Mouse (Mus musculus): ENCODE data around the gene Osbpl8.

Osbpl8 gene

DNA sequence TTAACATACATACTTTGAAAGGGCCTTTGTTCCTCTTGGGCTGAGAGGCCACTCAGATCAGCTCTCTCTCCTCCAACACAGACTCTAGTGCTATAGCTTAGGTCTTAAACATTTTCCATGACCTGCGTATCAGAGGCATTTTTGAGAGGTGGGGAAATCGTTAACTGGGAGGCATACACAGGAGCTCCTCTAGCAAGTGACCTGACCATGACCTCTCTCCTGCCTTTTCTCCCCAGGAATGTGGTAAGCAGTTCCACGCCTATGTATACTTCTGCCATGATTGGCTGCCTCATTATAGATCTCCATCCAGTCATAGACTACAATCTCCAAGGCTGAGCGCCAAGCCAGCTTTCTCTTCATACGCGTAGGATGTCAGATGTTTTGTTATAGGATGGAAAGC, 148.7 kb downstream of the Osbpl8 start:
- no peak for DNase-seq (ENCODE audit: low spot score in 2 of 2)

GRCm38 (mm10) chr10:111314636-111315395, 150.3 kb downstream of the Osbpl8 start:
- DNase-seq (ENCODE audit: low spot score in 2 of 2): no peak

GRCm38 (mm10) chr10:111315940-111316339, 151.4 kb downstream of the Osbpl8 start:
- no peak for DNase-seq (ENCODE audit: low spot score in 2 of 2)

GRCm38 (mm10) chr10:111318021-111318420, 153.5 kb downstream of the Osbpl8 start:
- DNase-seq (ENCODE audit: low spot score in 2 of 2): no peak

DNA sequence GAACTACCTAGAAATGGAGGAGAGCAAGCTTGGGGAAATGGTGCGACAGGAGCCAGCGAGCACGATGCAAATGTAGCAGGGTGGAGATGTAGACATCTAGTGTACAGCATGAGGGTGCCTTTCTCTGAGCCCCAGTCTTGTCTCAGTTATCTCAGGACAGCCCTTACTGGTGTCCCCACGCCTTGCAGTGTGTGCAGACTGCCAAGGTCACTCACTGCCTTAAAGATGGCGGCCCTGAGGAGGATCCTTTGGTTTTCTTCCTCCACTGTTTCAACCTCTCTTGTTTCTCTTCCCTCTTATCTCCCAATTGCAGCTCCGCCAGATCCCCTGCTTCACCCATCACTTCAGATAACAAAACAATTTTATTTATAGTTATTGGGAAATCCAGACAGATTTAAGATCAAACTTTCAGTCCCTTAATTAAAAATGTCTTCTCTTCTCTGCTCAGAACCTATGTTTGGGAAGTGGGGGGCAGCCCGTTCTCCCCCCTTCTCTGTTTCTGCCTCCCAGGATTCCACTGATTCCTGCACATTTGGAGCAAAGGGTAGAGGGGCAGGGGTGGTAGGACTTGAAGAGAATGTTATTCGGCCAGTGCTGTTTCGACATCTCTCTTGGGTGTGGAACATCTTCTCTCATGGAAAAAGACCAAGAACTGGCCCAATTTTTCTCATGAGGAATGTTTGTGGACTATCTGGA, 154.4 kb downstream of the Osbpl8 start:
- DNase-seq (ENCODE audit: low spot score in 2 of 2): no peak

GRCm38 (mm10) chr10:111320579-111320978, 156.0 kb downstream of the Osbpl8 start:
- no peak for DNase-seq (ENCODE audit: low spot score in 2 of 2)

DNA sequence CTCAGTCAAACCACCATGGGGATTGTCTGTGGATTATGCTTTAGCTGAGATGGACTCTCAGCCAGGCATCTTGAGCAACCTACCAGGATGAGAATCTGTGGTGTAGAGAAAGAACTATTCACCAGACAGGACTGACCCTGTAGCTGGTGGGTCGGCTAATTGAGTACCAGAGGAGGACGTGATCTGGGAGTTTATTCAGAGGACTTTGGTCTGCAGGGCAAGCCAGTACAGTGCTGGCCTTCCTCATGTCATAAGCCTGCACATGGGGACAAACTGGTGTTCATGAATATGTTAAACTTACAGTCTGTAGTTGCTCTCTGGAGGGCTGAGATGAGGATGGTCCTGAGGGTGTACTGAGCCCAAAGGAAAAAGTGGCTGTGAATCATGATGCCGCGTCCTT, 163.4 kb downstream of the Osbpl8 start:
- DNase-seq (ENCODE audit: low spot score in 2 of 2): no peak

DNA sequence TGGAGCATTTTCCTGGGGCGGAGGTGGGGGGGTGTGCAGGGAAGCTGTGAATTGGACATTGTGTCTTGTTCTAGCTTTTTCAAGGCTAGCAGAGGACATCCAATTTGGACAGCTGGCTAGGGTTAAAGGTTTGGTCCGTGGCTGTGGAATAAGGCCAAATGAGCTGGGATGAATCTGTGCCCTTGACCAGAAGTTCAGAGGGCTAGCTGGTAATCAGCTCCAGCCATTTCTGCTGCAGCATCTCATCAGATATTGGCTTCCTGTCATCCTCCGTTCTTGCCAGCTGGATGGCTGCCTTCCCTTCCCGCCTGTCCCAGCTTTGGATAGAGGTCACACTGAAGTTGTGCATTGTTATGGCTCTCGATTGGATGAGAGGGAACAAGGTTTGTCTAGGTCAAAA, 164.8 kb downstream of the Osbpl8 start:
- no peak for DNase-seq (ENCODE audit: low spot score in 2 of 2)

- no peak for DNase-seq (ENCODE audit: low spot score in 2 of 2)
Measured at GRCm38 (mm10) chr10:111334902-111335301, 170.3 kb downstream of the Osbpl8 start.

GRCm38 (mm10) chr10:111335517-111336352, 171.2 kb downstream of the Osbpl8 start:
- no peak for DNase-seq (ENCODE audit: low spot score in 2 of 2)

DNA sequence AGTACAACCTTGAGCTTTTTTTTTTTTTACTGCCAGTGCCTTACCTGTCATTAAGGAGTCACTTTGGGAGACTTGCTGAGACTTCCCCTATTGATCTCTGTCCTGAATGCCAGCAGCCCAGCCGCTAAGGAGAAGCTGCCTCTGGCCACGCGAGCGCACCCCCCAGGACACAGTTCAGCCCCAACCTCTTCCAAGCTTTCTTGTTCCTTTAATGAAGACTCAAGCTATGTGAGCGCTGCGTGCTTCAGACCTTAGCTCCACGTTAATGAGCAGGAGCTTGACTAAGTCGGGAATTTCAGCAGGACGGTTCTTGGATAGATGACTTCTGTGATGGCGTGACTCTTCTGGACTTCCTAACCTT, 171.8 kb downstream of the Osbpl8 start:
- DNase-seq (ENCODE audit: low spot score in 2 of 2): no peak

DNA sequence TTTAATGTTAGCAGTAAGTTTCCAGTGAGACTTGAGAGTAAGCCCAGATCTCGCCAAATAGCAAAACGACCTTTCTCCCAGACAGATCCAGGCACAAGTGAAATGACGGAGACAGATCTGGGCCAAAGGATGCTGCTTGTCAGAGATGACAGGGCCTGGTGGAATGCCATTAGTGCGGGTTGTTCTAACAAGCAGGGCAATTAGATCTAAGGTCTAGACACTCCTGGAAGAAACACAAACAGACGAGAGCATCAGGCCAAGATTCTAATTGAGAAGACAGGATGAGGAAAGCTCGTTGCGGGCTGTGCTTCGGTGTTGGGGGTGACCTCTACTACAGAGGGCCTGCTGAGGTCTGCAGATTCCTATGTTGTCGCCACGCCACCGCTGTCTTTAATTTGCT, 174.7 kb downstream of the Osbpl8 start:
- no peak for DNase-seq (ENCODE audit: low spot score in 2 of 2)

DNA sequence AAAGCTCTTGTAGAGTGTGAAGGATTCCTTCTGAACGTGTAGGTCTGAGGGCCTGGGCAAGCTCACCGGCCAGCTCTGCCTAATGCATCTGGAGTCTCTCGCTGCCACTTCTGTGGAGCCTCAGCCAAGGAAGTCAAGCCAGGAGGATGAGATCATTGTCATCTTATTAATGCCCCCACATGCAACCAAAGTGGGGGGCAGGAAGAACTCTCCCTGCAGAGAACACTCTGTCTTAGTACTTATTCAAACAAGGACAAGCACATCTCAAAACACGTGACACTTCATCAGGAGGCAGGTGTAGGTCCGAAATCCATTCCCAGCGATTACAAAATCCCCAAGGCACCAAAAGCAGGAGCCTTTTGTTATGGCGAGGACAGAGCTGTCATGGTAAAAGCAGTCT, 177.2 kb downstream of the Osbpl8 start:
- no peak for DNase-seq (ENCODE audit: low spot score in 2 of 2)

- no peak for DNase-seq (ENCODE audit: low spot score in 2 of 2)
Measured at GRCm38 (mm10) chr10:111343555-111343954, 179.0 kb downstream of the Osbpl8 start.
